Mouse (Mus musculus): ENCODE data around the gene Kitl.

- TF ChIP-seq CTCF (IDR thresholded peaks at IDR 0.05; ENCODE audit: borderline replicate concordance, extremely low read depth, insufficient read depth, insufficient read length) (no peak), POLR2A (IDR thresholded peaks at IDR 0.05; ENCODE audit: borderline replicate concordance, extremely low read depth, insufficient read depth, insufficient read length, poor library complexity, severe bottlenecking) (no peak)
These were observed 85.7 kb downstream of the Kitl start for GRCm38 (mm10) chr10:100101115-100101514.
